Mouse (Mus musculus): Measurements from ENCODE around the gene Tpm3-rs7.
"Not testable (repeated sequence)": the region's sequence is repeated elsewhere in the genome, so short reads cannot be mapped to it uniquely, and the experiment has no call there.

Tpm3-rs7 gene

GRCm38 (mm10) chr14:113314499-113314898, at the start of gene Tpm3-rs7:
Gene Tpm3-rs7, plus strand, starts transcription at chr14:113314608.
- DNase-seq = not testable (repeated sequence)

- DNase-seq = no peak
These were observed 2.6 kb downstream of the Tpm3-rs7 start for GRCm38 (mm10) chr14:113317023-113317422.

- DNase-seq = peak; percentile 33
These were observed 49.0 kb downstream of the Tpm3-rs7 start for GRCm38 (mm10) chr14:113363361-113363760.

All from layer of hippocampus, adult 9-11 months (tissue).